Mouse (Mus musculus) embryonic fibroblast, embryonic 13.5 days (primary cell): ENCODE measurements around the gene Foxn3.

Experiments used
- CTCF ChIP-seq: IDR thresholded peaks from 2 replicates; pipeline ENCODE4 v1.5.1; 2011; ENCODE audit warnings: mild to moderate bottlenecking, control low read depth, low read length, moderate library complexity, borderline replicate concordance; ENCODE audit not compliant: insufficient read depth
- POLR2A ChIP-seq: IDR thresholded peaks from 2 replicates; pipeline ENCODE4 v1.6.1; 2011; ENCODE audit warnings: low read depth, mild to moderate bottlenecking, control low read depth, low read length, moderate library complexity

DNA sequence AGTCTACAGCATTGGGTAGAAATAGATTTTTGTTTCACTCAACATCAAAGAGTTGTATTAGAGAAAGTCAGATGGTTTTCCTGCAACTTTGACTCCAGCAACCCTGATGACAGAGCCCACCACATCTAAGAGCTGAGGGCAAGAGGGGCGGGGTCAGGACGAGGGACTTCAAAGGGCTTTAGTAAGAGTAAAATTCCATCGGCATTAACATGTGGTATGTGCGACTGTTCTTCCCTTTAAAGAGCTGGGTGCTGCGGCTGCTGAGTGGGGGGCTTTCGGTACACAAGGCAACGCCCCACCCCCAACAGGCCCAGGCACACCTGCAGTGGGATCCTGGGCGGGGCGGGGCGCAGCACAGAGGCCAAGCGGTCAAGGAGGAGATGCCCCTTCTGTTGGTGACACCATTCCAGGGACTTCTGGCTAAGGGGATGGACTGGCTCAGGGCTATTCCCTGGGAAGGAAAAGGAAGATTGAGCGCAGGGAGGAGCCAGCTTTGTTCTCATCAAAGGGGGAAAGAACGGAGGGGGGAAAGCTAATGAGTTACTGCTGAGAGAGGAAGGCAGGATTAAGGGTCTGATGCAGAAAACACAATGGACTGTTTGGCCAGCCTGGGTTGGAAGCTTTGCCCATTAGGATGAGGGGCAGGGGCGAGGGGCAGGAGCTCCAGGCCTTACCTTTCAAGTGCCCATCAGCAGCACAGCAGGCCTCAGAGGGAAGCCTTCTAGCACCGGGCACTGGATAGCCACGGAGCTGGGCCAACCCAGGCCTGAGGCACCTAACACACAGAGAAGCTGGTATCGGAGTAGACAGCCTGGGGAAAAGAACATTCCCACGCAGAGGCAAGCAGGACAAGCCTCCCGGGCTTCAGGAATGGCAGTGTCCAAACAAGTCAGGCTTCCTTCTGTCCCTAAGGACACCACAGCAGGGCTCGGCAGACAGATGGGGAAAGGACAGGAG lies 233.8 kb downstream of the Foxn3 start:
- TF ChIP-seq POLR2A, result no peak
- TF ChIP-seq CTCF, result no peak
